8 mouse cellular contexts compared by ENCODE assay signal in genomic region chr8:119344190-119344856, GRCm38 (mm10). TPM values are rescaled to one million over a fixed set of nuclear protein-coding genes. Genes with fewer than 3 reads are reported as not detected.
A peak's percentile ranks its signal among the peaks of the same experiment; 100 is the strongest.
DNase-seq lines count a peak whose midpoint lies in the region; ATAC-seq and TF ChIP-seq lines count a peak whose summit lies in the region.

TSS of gene Hsbp1 (plus strand) at chr8:119344488.

- peak within 1 kb of the TSS; percentile 75 for H3K4me2 ChIP-seq in heart, embryonic 12.5 days
- peak within 1 kb of the TSS; percentile 55 for H3K4me2 ChIP-seq in kidney, postnatal 0 days (ENCODE audit: low read length)
- H3K4me2 ChIP-seq in liver, embryonic 11.5 days = peak within 1 kb of the TSS; percentile 77
- peak within 1 kb of the TSS; percentile 63 for H3K4me2 ChIP-seq in stomach, embryonic 14.5 days (replicated peaks; ENCODE audit: low read depth, low read length)

- H3K36me3 ChIP-seq in heart, embryonic 12.5 days = peaks cover 36% of the 10 kb centered on the region
- H3K36me3 ChIP-seq in kidney, postnatal 0 days (ENCODE audit: insufficient read depth, low read length) = peaks cover 27% of the 10 kb centered on the region
- H3K36me3 ChIP-seq in liver, embryonic 11.5 days (ENCODE audit: control insufficient read depth, insufficient read depth, low read length) = peaks cover 29% of the 10 kb centered on the region
- H3K36me3 ChIP-seq in stomach, embryonic 14.5 days (ENCODE audit: control insufficient read depth, insufficient read depth, low read length) = peaks cover 30% of the 10 kb centered on the region

- H3K9me3 ChIP-seq in heart, embryonic 12.5 days (replicated peaks) = no peaks in the 10 kb centered on the region; the same call in 1 of the 2 replicates
- H3K9me3 ChIP-seq in kidney, postnatal 0 days (replicated peaks; ENCODE audit: low read length) = no peaks in the 10 kb centered on the region
- peaks cover 6% of the 10 kb centered on the region; the same call in 1 of the 2 replicates for H3K9me3 ChIP-seq in liver, embryonic 11.5 days (ENCODE audit: control insufficient read depth, low read length)
- H3K9me3 ChIP-seq in stomach, embryonic 14.5 days (ENCODE audit: control insufficient read depth, low read depth, low read length) = no peaks in the 10 kb centered on the region; the same call in 1 of the 2 replicates

- H3K9ac ChIP-seq in heart, embryonic 12.5 days = peak within 1 kb of the TSS; percentile 96
- H3K9ac ChIP-seq in kidney, postnatal 0 days (ENCODE audit: low read depth, low read length) = peak within 1 kb of the TSS; percentile 96
- H3K9ac ChIP-seq in liver, embryonic 11.5 days (ENCODE audit: low read depth, low read length) = peak within 1 kb of the TSS; percentile 92
- H3K9ac ChIP-seq in stomach, embryonic 14.5 days (replicated peaks; ENCODE audit: low read depth, low read length) = peak within 1 kb of the TSS; percentile 95

- H3K4me1 ChIP-seq in heart, embryonic 12.5 days (replicated peaks) = peaks cover 6% of the 10 kb centered on the region
- no peaks in the 10 kb centered on the region for H3K4me1 ChIP-seq in kidney, postnatal 0 days (replicated peaks; ENCODE audit: insufficient read depth, low read length)
- 0 out of 2 replicates have a peak, but pooled peaks cover 2% of the 10 kb centered on the region for H3K4me1 ChIP-seq in liver, embryonic 11.5 days (replicated peaks; ENCODE audit: control insufficient read depth, insufficient read depth, low read length)
- peaks cover 6% of the 10 kb centered on the region for H3K4me1 ChIP-seq in stomach, embryonic 14.5 days (ENCODE audit: control insufficient read depth, insufficient read depth, low read length)

- H3K27ac ChIP-seq in heart, embryonic 12.5 days (ENCODE audit: poor library complexity, severe bottlenecking) = peak within 1 kb of the TSS; percentile 13; the same call in 1 of the 2 replicates
- H3K27ac ChIP-seq in kidney, postnatal 0 days = no peak within 1 kb of the TSS
- H3K27ac ChIP-seq in liver, embryonic 11.5 days (ENCODE audit: low read depth, low read length) = peak within 1 kb of the TSS; percentile 38; the same call in 1 of the 2 replicates
- no peak within 1 kb of the TSS for H3K27ac ChIP-seq in stomach, embryonic 14.5 days (ENCODE audit: low read length)

- peak; percentile 97 for ATAC-seq in erythroid progenitor cell, adult 5-6 weeks (replicated peaks; ENCODE audit: low FRiP score, poor library complexity, severe bottlenecking)
- peak; percentile 99 for ATAC-seq in heart, embryonic 12.5 days (ENCODE audit: insufficient number of reproducible peaks, low FRiP score)
- peak; percentile 99 for ATAC-seq in kidney, postnatal 0 days (replicated peaks; ENCODE audit: low FRiP score, low read depth)
- ATAC-seq in liver, embryonic 11.5 days (replicated peaks; ENCODE audit: low FRiP score) = peak; percentile 97
- peak; percentile 98 for ATAC-seq in stomach, embryonic 14.5 days (ENCODE audit: insufficient number of reproducible peaks, insufficient read depth, low FRiP score, low read depth)

- WGBS in heart, embryonic 12.5 days = 3% methylated on average over 52 of the region's 52 CpGs
- WGBS in kidney, postnatal 0 days = 3% methylated on average over 44 of the region's 52 CpGs
- 3% methylated on average over 52 of the region's 52 CpGs for WGBS in liver, embryonic 11.5 days
- 3% methylated on average over 46 of the region's 52 CpGs for WGBS in stomach, embryonic 14.5 days

- peak; percentile 26 for TF ChIP-seq CTCF in kidney, postnatal 0 days (IDR thresholded peaks at IDR 0.05; ENCODE audit: low read depth)

- DNase-seq in CD4-positive helper T cell, adult 2 months (ENCODE audit: low read depth, low spot score) = peak; percentile 95
- DNase-seq in brain, embryonic 18.5 days (ENCODE audit: low read depth, low spot score) = peak; percentile 94
- peak; percentile 98 for DNase-seq in kidney, postnatal 0 days (ENCODE audit: low spot score)
- DNase-seq in liver, embryonic 11.5 days (ENCODE audit: low spot score) = peak; percentile 95
- DNase-seq in naive thymus-derived CD4-positive, alpha-beta T cell, adult 2 months (ENCODE audit: low read depth) = peak; percentile 96

- no peaks in the 10 kb centered on the region for H3K27me3 ChIP-seq in heart, embryonic 12.5 days (replicated peaks)
- H3K27me3 ChIP-seq in kidney, postnatal 0 days (ENCODE audit: insufficient read depth, low read length) = no peaks in the 10 kb centered on the region
- H3K27me3 ChIP-seq in liver, embryonic 11.5 days (replicated peaks; ENCODE audit: control insufficient read depth, insufficient read depth, low read length) = no peaks in the 10 kb centered on the region
- H3K27me3 ChIP-seq in stomach, embryonic 14.5 days (ENCODE audit: control insufficient read depth, insufficient read depth, low read length) = no peaks in the 10 kb centered on the region

- peak within 1 kb of the TSS; percentile 91 for H3K4me3 ChIP-seq in heart, embryonic 12.5 days
- H3K4me3 ChIP-seq in kidney, postnatal 0 days (replicated peaks; ENCODE audit: low read depth, low read length) = peak within 1 kb of the TSS; percentile 97
- H3K4me3 ChIP-seq in liver, embryonic 11.5 days (ENCODE audit: low read depth, low read length) = peak within 1 kb of the TSS; percentile 98
- H3K4me3 ChIP-seq in stomach, embryonic 14.5 days (ENCODE audit: low read depth, low read length) = peak within 1 kb of the TSS; percentile 98

RNA-seq across cellular contexts. Expression of gene Hsbp1, which starts in this region (rescaled TPM):
- total RNA-seq in erythroid progenitor cell, adult 5-6 weeks (2015; ENCODE audit: low replicate concordance) = 38.9 and 42.3 TPM in 2 replicates
- total RNA-seq in erythroid progenitor cell, adult 5-6 weeks (2017; ENCODE audit: low replicate concordance) = 15.3 and 22.3 TPM in 2 replicates
- polyA plus RNA-seq in heart, embryonic 12.5 days (2016; fragmentation: Nextera tagmentation; extraction: Ambion mirVana) = 268 and 275 TPM in 2 replicates
- polyA plus RNA-seq in kidney, postnatal 0 days (2015; fragmentation: Nextera tagmentation; extraction: Ambion mirVana) = 354 and 357 TPM in 2 replicates
- 170 and 177 TPM in 2 replicates for polyA plus RNA-seq in liver, embryonic 11.5 days (2014; fragmentation: Nextera tagmentation; extraction: Ambion mirVana)
- polyA plus RNA-seq in stomach, embryonic 14.5 days (2014; fragmentation: Nextera tagmentation; extraction: Ambion mirVana) = 333 and 341 TPM in 2 replicates

Comparison
In these comparisons a context has a peak if more than half of its experiments do, and no peak if none do; other contexts are left out.
1. H3K27ac ChIP-seq: peak in heart, embryonic 12.5 days (single experiment) and liver, embryonic 11.5 days (single experiment); none in kidney, postnatal 0 days (single experiment) and stomach, embryonic 14.5 days (single experiment).
2. Peak in every context shown above with its lines, with median percentiles within 50 percentile points of each other: DNase-seq, ATAC-seq, H3K4me2 ChIP-seq, H3K4me3 ChIP-seq and H3K9ac ChIP-seq.